Comparison of ENCODE assay signal across 23 mouse cellular contexts in the genomic region with DNA sequence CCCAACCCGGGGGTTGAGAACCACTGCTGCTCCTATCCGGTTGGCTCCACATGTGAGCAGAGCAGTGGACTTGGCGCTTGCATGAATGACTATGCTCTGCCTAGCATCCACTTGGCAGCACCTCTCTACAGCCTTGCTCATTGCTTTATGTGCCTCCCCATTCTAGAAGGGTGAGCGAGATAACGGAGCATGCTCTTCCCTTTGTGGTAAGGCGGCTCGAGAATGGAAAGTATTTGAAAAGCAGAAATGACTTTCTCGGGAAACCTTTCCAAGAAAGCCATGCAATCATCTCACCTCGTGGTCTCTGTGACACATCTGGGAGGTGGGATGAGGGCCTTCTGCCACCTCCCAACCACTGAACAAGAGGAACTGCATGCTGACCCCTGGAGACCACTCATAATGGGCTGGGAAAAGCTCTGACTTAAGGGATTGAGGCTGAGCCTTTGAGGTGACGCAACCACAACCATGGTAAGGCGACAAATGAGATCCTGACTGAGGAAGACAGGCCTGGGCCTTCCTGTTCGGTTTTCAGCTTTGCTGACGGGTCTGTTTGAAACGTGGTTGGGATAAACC. TPM values are rescaled to one million over a fixed set of nuclear protein-coding genes. Genes with fewer than 3 reads are reported as not detected.
DNase-seq lines count a peak whose midpoint lies in the region; ATAC-seq and TF ChIP-seq lines count a peak whose summit lies in the region.
"Had no signal": no experiment of that assay in that cellular context is flagged by ENCODE, and none has a peak within 500 bp of the region (broad histone marks: within the 10 kb centered on the region; RNA-seq: fewer than 3 reads in every experiment).

No protein-coding gene starts in this region.

- no peak for TF ChIP-seq POLR2A in MEL (IDR thresholded peaks at IDR 0.05; ENCODE audit: control insufficient read depth in 1 of 2, insufficient read depth in 1 of 2, low read depth in 1 of 2, low read length in 2 of 2, poor library complexity in 1 of 2)

- no peaks in the 10 kb centered on the region for H3K4me1 ChIP-seq in MEL (ENCODE audit: control insufficient read depth in 1 of 2, insufficient read depth in 2 of 2, low read length in 2 of 2)
- H3K4me1 ChIP-seq: embryonic facial prominence, embryonic 13.5 days; embryonic facial prominence, embryonic 15.5 days; forebrain, embryonic 12.5 days; forebrain, embryonic 15.5 days had no signal

- TF ChIP-seq CTCF in MEL (IDR thresholded peaks at IDR 0.05 in 2 of 3, conservative IDR thresholded peaks at IDR 0.05 in 1 of 3; ENCODE audit: control insufficient read depth in 1 of 3, insufficient read depth in 1 of 3, low read depth in 2 of 3, low read length in 3 of 3, poor library complexity in 1 of 3, severe bottlenecking in 1 of 3): no peak

- TF ChIP-seq RAD21 in MEL (IDR thresholded peaks at IDR 0.05; ENCODE audit: low read depth, low read length): no peak

- DNase-seq in MEL (ENCODE audit: low read depth, low spot score): peak; percentile 20
- DNase-seq in spleen, adult 18-20 months: no peak
- DNase-seq in cerebellum, postnatal 10 days: no peak
- DNase-seq: adrenal gland, adult 2 months; adrenal gland, postnatal 10 days; adrenal gland, postnatal 36 days; B cell, adult 2 months; cerebellum, adult 11-12 months; cerebellum, adult 2 months; cerebellum, adult 9-10 months; cerebellum, postnatal 14 days; cerebellum, postnatal 36 days; embryo, embryonic 11 days; forebrain, postnatal 0 days had no signal

- no peak overlapping the region for H3K4me3 ChIP-seq in MEL (ENCODE audit: control insufficient read depth in 1 of 2, insufficient read depth in 1 of 2, low read depth in 2 of 2, low read length in 2 of 2)
- H3K4me3 ChIP-seq: embryonic facial prominence, embryonic 13.5 days; embryonic facial prominence, embryonic 15.5 days; erythroblast, embryonic 14.5 days; forebrain, embryonic 10.5 days; forebrain, embryonic 12.5 days; forebrain, embryonic 15.5 days had no signal

- H3K36me3 ChIP-seq in MEL (ENCODE audit: control insufficient read depth in 1 of 2, insufficient read depth in 2 of 2, low read length in 2 of 2): no peaks in the 10 kb centered on the region
- H3K36me3 ChIP-seq: embryonic facial prominence, embryonic 13.5 days; embryonic facial prominence, embryonic 15.5 days; forebrain, embryonic 10.5 days; forebrain, embryonic 12.5 days; forebrain, embryonic 15.5 days had no signal

- peak; percentile 85 for ATAC-seq in common myeloid progenitor, adult 5-6 weeks (replicated peaks; ENCODE audit: low read depth, poor library complexity, severe bottlenecking)
- peak; percentile 63 for ATAC-seq in megakaryocyte, adult 5-6 weeks (ENCODE audit: poor library complexity, severe bottlenecking)
- no peak for ATAC-seq in CD4-positive, CD25-positive, alpha-beta regulatory T cell, adult 4 months
- ATAC-seq: forebrain, embryonic 15.5 days; forebrain, postnatal 0 days had no signal

- no peak overlapping the region for H3K27ac ChIP-seq in MEL (ENCODE audit: control insufficient read depth, low read depth, low read length)
- H3K27ac ChIP-seq: embryonic facial prominence, embryonic 13.5 days; embryonic facial prominence, embryonic 15.5 days; forebrain, embryonic 10.5 days; forebrain, embryonic 12.5 days; forebrain, embryonic 15.5 days had no signal

- H3K27me3 ChIP-seq in MEL (ENCODE audit: control insufficient read depth in 1 of 2, insufficient read depth in 2 of 2, low read length in 2 of 2): peaks cover 0 to 1% of the 10 kb centered on the region in 2 experiments
- H3K27me3 ChIP-seq: embryonic facial prominence, embryonic 13.5 days; embryonic facial prominence, embryonic 15.5 days; forebrain, embryonic 12.5 days; forebrain, embryonic 15.5 days had no signal

- TF ChIP-seq EP300 in MEL (IDR thresholded peaks at IDR 0.05; ENCODE audit: low read depth in 1 of 2, low read length in 2 of 2): no peak

- H3K79me2 ChIP-seq in MEL (ENCODE audit: control insufficient read depth, insufficient read depth, low read length, poor library complexity): no peaks in the 10 kb centered on the region

- H3K9me3 ChIP-seq in MEL (replicated peaks; ENCODE audit: insufficient read depth, low read length): no peaks in the 10 kb centered on the region
- H3K9me3 ChIP-seq: embryonic facial prominence, embryonic 13.5 days; embryonic facial prominence, embryonic 15.5 days; forebrain, embryonic 10.5 days; forebrain, embryonic 12.5 days; forebrain, embryonic 15.5 days had no signal

- H3K9ac ChIP-seq in MEL (ENCODE audit: control insufficient read depth, low read depth, low read length, poor library complexity, severe bottlenecking): no peak overlapping the region
- H3K9ac ChIP-seq: embryonic facial prominence, embryonic 13.5 days; embryonic facial prominence, embryonic 15.5 days; forebrain, embryonic 12.5 days; forebrain, embryonic 15.5 days; forebrain, postnatal 0 days had no signal

TF ChIP-seq in MEL, 35 proteins besides CTCF, POLR2A, EP300 and RAD21:
- TF ChIP-seq MAZ (IDR thresholded peaks at IDR 0.05; ENCODE audit: low read depth, low read length) (no peak), NRF1 (IDR thresholded peaks at IDR 0.05; ENCODE audit: insufficient read depth, low read depth, low read length, poor library complexity, severe bottlenecking) (no peak), MYB (IDR thresholded peaks at IDR 0.05; ENCODE audit: low read depth, low read length) (no peak), JUND (IDR thresholded peaks at IDR 0.05; ENCODE audit: low read depth, low read length) (no peak), TCF12 (IDR thresholded peaks at IDR 0.05; ENCODE audit: low read depth, low read length) (no peak), ZNF384 (IDR thresholded peaks at IDR 0.05; ENCODE audit: low read depth, low read length) (no peak), ZMIZ1 (IDR thresholded peaks at IDR 0.05; ENCODE audit: low read depth, low read length) (no peak), NELFE (IDR thresholded peaks at IDR 0.05; ENCODE audit: low read depth, low read length) (no peak), GATA1 (IDR thresholded peaks at IDR 0.05; ENCODE audit: low read depth, low read length) (no peak), SMC3 (IDR thresholded peaks at IDR 0.05; ENCODE audit: low read depth, low read length) (no peak)
TF ChIP-seq in MEL: peak in this region for 0.

RNA-seq across cellular contexts. Expression of a gene that starts 24.2 kb away (rescaled TPM):
- total RNA-seq in MEL (2012; rRNA removed): not detected in 2 replicates
- polyA plus RNA-seq in MEL (2012; ENCODE audit: insufficient read depth in 1 of 2, insufficient read length in 2 of 2, low read depth in 1 of 2, low replicate concordance in 2 of 2, missing spikeins in 1 of 2): under 1 TPM in 1 of 2 experiments, not detected in 1; 0.22 TPM
- total RNA-seq in common myeloid progenitor, adult 5-6 weeks (2017): 0.24 and 0.55 TPM in 2 replicates
- total RNA-seq in megakaryocyte, adult 5-6 weeks (2015): not detected in 2 replicates
- total RNA-seq in megakaryocyte, adult 5-6 weeks (2017): 0.18 TPM in 1 of 2 replicates, not detected in the other
- polyA plus RNA-seq in CD4-positive, CD25-positive, alpha-beta regulatory T cell, adult 4 months (2017; shearing (Covaris generic)): 1 to 10 TPM; 2.0 to 2.6 TPM
- total RNA-seq: adrenal gland, adult 2 months; adrenal gland, postnatal 36 days; forebrain, postnatal 0 days had no signal
- polyA plus RNA-seq: adrenal gland, adult 2 months; erythroblast, embryonic 14.5 days had no signal

RNA-seq across cellular contexts. Expression of a gene that starts 24.8 kb away (rescaled TPM):
- not detected in 2 replicates for total RNA-seq in MEL (2012; rRNA removed)
- polyA plus RNA-seq in MEL (2012; ENCODE audit: insufficient read depth in 1 of 2, insufficient read length in 2 of 2, low read depth in 1 of 2, low replicate concordance in 2 of 2, missing spikeins in 1 of 2): not detected
- not detected in 2 replicates for total RNA-seq in common myeloid progenitor, adult 5-6 weeks (2017)
- total RNA-seq in megakaryocyte, adult 5-6 weeks (2015): not detected in 2 replicates
- total RNA-seq in megakaryocyte, adult 5-6 weeks (2017): 0.37 TPM in 1 of 2 replicates, not detected in the other
- under 1 TPM; 0.43 to 0.82 TPM for polyA plus RNA-seq in CD4-positive, CD25-positive, alpha-beta regulatory T cell, adult 4 months (2017; shearing (Covaris generic))
- polyA plus RNA-seq: cerebellum, adult 2 months; forebrain, embryonic 15.5 days had no signal

RNA-seq across cellular contexts. Expression of a gene that starts 24.9 kb away (rescaled TPM):
- total RNA-seq in MEL (2012; rRNA removed): 150 and 174 TPM in 2 replicates
- polyA plus RNA-seq in MEL (2012; ENCODE audit: insufficient read depth in 1 of 2, insufficient read length in 2 of 2, low read depth in 1 of 2, low replicate concordance in 2 of 2, missing spikeins in 1 of 2): 10 to 100 TPM in 1 of 2 experiments, not detected in 1; 91.5 TPM
- 192 and 266 TPM in 2 replicates for total RNA-seq in common myeloid progenitor, adult 5-6 weeks (2017)
- total RNA-seq in megakaryocyte, adult 5-6 weeks (2015): 89.2 and 95.8 TPM in 2 replicates
- total RNA-seq in megakaryocyte, adult 5-6 weeks (2017): 127 and 139 TPM in 2 replicates
- 10 to 100 TPM; 55.4 to 63.9 TPM for polyA plus RNA-seq in CD4-positive, CD25-positive, alpha-beta regulatory T cell, adult 4 months (2017; shearing (Covaris generic))
